Mouse (Mus musculus) layer of hippocampus, adult 9-10 months (tissue): Measurements from ENCODE around the gene Ythdf1.

ENCODE experiments used
- DNase-seq: peaks from one replicate; pipeline ENCODE4 v3.0.0; 2022; ENCODE audit warnings: low spot score

The Ythdf1 gene

DNA sequence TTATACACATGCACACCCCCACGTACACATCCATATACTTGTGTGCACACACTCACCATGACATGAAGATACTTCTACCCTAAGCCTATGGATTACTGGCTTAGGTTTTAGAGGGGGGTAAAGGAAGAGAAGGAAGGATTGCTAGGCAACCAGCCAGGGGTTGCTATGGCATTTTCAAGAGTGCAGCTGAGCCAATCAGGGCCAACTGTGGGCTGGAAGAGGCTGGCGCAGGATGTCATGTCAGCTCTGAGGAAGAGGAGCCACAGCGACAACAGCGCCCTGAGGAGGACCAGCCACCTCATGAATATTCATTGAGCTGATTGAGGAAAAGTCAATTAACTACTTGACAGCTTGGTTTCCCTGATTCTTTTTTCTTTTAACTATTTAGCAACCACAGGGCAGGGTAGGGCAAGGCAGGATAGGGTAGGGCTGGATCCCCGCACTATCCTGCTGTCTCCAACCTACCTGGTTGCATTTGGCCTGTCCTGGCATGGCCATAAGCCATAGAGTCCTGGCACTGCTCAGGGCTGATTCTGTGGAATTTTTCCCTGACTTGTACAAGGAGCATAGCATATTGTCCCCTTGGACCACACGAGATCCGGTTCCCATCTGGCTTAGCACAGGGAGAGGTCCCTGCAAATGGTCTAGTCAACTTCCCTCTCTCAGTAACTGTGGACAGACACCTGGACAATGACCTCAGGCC, 41.2 kb downstream of the Ythdf1 start:
- DNase-seq: peak; percentile 52

GRCm38 (mm10) chr2:180870006-180870405, 50.7 kb downstream of the Ythdf1 start:
- no peak for DNase-seq

DNA sequence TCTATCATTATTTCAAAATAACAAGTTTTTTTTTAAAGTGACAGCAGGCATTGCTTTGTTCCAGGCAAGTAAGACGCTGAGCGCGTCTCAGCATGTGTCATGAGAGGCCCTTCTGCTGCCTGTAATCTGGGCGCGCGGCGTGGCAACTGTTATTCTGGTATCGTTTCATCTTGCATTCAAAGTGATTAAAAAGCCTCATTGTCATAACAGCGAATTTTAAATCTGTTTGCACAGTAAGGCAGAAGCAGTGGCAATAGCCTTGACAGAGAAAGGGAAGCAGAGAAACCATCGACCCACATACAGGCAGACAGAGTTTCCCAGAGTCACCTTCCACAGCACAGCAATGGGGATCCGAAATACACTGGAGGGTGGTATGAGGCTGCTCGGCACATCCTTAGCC, 59.2 kb downstream of the Ythdf1 start:
- DNase-seq: peak; percentile 39

GRCm38 (mm10) chr2:180857121-180857520, 63.6 kb downstream of the Ythdf1 start:
- no peak for DNase-seq

DNA sequence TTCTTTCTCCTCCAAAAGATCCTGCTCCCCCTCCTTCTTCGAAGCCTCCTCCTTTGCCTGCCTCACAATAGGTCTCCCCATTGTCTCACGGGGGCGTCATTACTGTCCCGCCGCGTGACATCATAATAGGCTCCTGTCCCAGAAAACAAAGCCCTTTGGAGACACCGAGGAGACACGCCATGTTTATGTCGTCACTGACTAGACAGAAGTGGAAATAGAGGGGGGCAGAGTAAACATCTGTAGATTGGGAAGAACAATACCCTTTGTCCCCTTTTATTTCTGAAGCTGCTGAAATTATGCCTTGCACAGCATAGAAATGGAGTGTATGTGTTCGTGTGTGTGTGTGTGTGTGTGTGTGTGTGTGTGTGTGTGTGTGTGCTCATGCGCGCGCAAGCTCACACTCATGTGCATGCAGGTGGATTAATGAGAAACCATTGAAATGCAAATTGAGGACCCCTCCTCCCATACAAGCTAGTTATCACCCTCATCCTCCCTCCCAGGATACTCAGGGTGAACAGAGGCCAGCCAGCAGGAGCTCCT, 65.7 kb downstream of the Ythdf1 start:
- DNase-seq: no peak
